Mouse (Mus musculus): Measurements from ENCODE around the gene Adgrg3. TPM values are rescaled to one million over a fixed set of nuclear protein-coding genes. Genes with fewer than 3 reads are reported as not detected.
A peak's percentile ranks its signal among the peaks of the same experiment; 100 is the strongest.

Adgrg3 gene
- polyA plus RNA-seq, 1 experiment from 2014 or later: 3.7 TPM

DNA sequence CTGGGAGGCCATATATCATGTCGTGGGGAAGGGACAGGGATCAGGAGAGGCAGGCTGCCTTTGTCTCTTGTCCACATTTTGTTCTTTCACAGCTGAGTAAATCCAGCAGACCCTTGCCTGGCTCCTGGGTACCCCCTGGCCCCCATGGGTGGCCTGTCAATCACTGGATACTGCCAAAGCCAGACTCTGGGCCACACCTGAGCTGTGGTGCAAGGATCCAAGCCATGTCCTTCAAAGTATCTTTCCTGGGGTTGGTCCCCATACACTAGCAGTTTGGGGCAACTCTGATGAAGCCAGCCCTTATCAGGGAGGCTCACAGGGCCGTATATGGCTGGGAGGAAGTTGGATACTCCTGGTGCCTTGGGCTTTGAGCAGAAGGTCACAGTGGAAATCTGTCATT, 19.1 kb upstream of the Adgrg3 start:
- Histone ChIP-seq H3K27me3 (ENCODE audit: control insufficient read depth, insufficient read depth, low read length) (no peaks in the 10 kb centered on the region), H3K4me1 (ENCODE audit: control insufficient read depth in 2 of 2, insufficient read depth in 2 of 2, low read length in 2 of 2) (peaks cover 30 to 37% of the 10 kb centered on the region in 2 experiments), H3K9ac (ENCODE audit: low read length) (no peak overlapping the region; the same call in 1 of the 2 replicates), H3K4me2 (ENCODE audit: low read length) (no peak overlapping the region), H3K9me3 (ENCODE audit: control insufficient read depth, low read length) (no peaks in the 10 kb centered on the region), H3K4me3 (ENCODE audit: control insufficient read depth in 1 of 2, insufficient read depth in 1 of 2, low read depth in 1 of 2, low read length in 2 of 2) (no peak overlapping the region), H3K36me3 (ENCODE audit: control insufficient read depth, insufficient read depth, low read length) (no peaks in the 10 kb centered on the region), H3K27ac (replicated peaks in 1 of 2; ENCODE audit: control insufficient read depth in 1 of 2, insufficient read depth in 1 of 2, low read depth in 2 of 2, low read length in 2 of 2) (peak overlapping the region in 1 of 2 experiments; percentile 39; a peak in 1 of 4 replicates)
- ATAC-seq (ENCODE audit: insufficient number of reproducible peaks, insufficient read depth, low FRiP score, low read depth): no peak
- 28% methylated on average over 2 of the region's 2 CpGs for WGBS

DNA sequence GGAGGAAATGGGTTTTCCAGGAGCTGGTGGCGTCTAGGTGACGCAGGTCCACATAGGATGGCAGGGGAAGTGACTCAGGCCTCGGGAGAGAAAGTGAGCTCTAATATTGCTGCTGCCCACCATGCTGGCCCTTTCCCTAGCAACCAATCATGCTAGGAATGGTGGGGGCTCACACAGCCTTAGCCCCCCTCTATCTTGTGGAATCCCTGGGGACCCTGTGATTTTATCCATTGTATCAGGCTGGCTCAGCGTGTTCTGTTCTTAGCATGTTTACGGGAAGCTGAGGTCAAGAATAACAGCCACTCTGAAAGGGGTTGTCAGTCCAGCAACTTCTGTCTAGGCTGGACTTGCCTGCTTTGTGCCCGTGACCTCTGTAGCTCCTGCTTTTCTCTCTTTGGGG, 18.5 kb upstream of the Adgrg3 start:
- no peaks in the 10 kb centered on the region for H3K27me3 ChIP-seq (ENCODE audit: control insufficient read depth, insufficient read depth, low read length)
- H3K4me3 ChIP-seq (ENCODE audit: control insufficient read depth in 1 of 2, insufficient read depth in 1 of 2, low read depth in 1 of 2, low read length in 2 of 2): no peak overlapping the region
- no peak overlapping the region for H3K4me2 ChIP-seq (ENCODE audit: low read length)
- no peak for ATAC-seq (ENCODE audit: insufficient number of reproducible peaks, insufficient read depth, low FRiP score, low read depth)
- WGBS: 66% methylated on average over 6 of the region's 6 CpGs
- no peaks in the 10 kb centered on the region for H3K36me3 ChIP-seq (ENCODE audit: control insufficient read depth, insufficient read depth, low read length)
- no peak overlapping the region for H3K9ac ChIP-seq (ENCODE audit: low read length)
- H3K9me3 ChIP-seq (ENCODE audit: control insufficient read depth, low read length): no peaks in the 10 kb centered on the region
- H3K4me1 ChIP-seq (ENCODE audit: control insufficient read depth in 2 of 2, insufficient read depth in 2 of 2, low read length in 2 of 2): peaks cover 26 to 31% of the 10 kb centered on the region in 2 experiments
- peak overlapping the region; percentile 39 to 45 for H3K27ac ChIP-seq (replicated peaks in 1 of 2; ENCODE audit: control insufficient read depth in 1 of 2, insufficient read depth in 1 of 2, low read depth in 2 of 2, low read length in 2 of 2)

DNA sequence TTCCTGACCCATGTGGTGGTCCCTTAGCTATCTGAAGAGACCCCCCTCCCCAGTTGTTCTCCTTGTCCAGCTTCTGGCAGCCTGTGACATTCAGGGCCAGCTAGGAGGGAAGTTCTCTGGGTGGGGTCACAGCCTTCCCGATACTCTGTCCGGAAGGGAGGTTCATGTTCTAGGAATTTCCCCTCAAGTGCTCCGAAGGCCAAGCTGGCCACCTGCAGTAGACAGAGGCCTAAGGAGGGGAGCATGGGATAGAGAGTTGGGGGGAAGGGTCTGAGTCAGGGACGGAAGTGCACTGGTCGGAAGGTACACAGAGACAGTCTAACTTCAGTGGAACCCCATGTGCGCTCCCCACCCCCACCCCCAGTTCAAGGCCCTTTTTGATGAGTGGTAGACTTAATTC, 17.5 kb upstream of the Adgrg3 start:
- 54% methylated on average over 6 of the region's 6 CpGs for WGBS
- Histone ChIP-seq H3K4me2 (ENCODE audit: low read length) (no peak overlapping the region), H3K27ac (replicated peaks in 1 of 2; ENCODE audit: control insufficient read depth in 1 of 2, insufficient read depth in 1 of 2, low read depth in 2 of 2, low read length in 2 of 2) (peak overlapping the region in 1 of 2 experiments; percentile 58; a peak in 1 of 4 replicates), H3K4me3 (ENCODE audit: control insufficient read depth in 1 of 2, insufficient read depth in 1 of 2, low read depth in 1 of 2, low read length in 2 of 2) (no peak overlapping the region), H3K36me3 (ENCODE audit: control insufficient read depth, insufficient read depth, low read length) (no peaks in the 10 kb centered on the region), H3K4me1 (ENCODE audit: control insufficient read depth in 2 of 2, insufficient read depth in 2 of 2, low read length in 2 of 2) (peaks cover 24 to 25% of the 10 kb centered on the region in 2 experiments), H3K9ac (ENCODE audit: low read length) (no peak overlapping the region), H3K9me3 (ENCODE audit: control insufficient read depth, low read length) (no peaks in the 10 kb centered on the region), H3K27me3 (ENCODE audit: control insufficient read depth, insufficient read depth, low read length) (no peaks in the 10 kb centered on the region)
- peak; percentile 12; the same call in 1 of the 2 replicates for ATAC-seq (ENCODE audit: insufficient number of reproducible peaks, insufficient read depth, low FRiP score, low read depth)

DNA sequence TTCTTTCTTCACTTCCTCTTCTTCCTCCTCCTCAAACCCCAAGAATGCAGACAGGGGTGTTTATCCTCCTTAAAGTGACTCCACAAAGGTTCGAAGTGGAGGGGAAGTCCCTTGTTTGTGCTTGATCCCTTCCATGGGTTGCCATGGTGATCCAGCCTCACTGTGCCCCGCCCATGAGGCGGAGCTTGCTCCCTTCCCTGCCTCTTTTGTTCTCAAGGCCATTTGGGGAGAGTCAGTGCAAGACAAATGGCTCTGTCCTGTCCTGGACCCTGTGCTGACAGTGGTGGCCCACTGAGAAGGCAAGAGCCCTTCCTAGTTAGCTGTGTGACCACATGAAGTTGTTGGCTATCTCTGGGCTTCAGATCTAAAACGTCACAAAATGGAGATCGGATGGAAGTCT, 16.8 kb upstream of the Adgrg3 start:
- Histone ChIP-seq H3K9me3 (ENCODE audit: control insufficient read depth, low read length) (no peaks in the 10 kb centered on the region), H3K36me3 (ENCODE audit: control insufficient read depth, insufficient read depth, low read length) (no peaks in the 10 kb centered on the region), H3K4me2 (ENCODE audit: low read length) (no peak overlapping the region), H3K4me3 (ENCODE audit: control insufficient read depth in 1 of 2, insufficient read depth in 1 of 2, low read depth in 1 of 2, low read length in 2 of 2) (no peak overlapping the region), H3K27ac (replicated peaks in 1 of 2; ENCODE audit: control insufficient read depth in 1 of 2, insufficient read depth in 1 of 2, low read depth in 2 of 2, low read length in 2 of 2) (peak overlapping the region; percentile 5 to 58; a peak in 2 of 4 replicates), H3K9ac (ENCODE audit: low read length) (no peak overlapping the region), H3K27me3 (ENCODE audit: control insufficient read depth, insufficient read depth, low read length) (no peaks in the 10 kb centered on the region), H3K4me1 (ENCODE audit: control insufficient read depth in 2 of 2, insufficient read depth in 2 of 2, low read length in 2 of 2) (peaks cover 24 to 25% of the 10 kb centered on the region in 2 experiments)
- no peak for ATAC-seq (ENCODE audit: insufficient number of reproducible peaks, insufficient read depth, low FRiP score, low read depth)
- WGBS: 29% methylated on average over 5 of the region's 5 CpGs

DNA sequence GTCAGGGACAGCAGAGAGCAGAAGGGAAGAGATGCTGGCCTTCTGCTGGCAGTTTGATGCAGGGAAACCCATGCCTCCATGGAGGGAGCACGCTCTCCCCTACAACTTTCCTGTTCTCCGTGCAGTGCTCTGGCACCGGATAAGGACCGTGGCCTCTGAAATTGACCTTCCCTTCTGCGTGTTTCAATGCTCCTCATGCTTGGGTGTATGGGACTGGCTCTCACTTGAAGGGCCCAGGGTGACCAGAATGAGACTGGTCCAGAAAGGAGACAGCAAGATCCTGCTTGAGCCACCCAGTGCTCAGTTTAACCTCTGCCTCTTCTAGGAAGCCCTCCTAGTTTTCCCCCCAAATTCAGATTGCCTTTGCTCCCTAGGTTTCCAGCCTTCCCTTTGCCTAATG, 16.3 kb upstream of the Adgrg3 start:
- H3K4me2 ChIP-seq (ENCODE audit: low read length): no peak overlapping the region

DNA sequence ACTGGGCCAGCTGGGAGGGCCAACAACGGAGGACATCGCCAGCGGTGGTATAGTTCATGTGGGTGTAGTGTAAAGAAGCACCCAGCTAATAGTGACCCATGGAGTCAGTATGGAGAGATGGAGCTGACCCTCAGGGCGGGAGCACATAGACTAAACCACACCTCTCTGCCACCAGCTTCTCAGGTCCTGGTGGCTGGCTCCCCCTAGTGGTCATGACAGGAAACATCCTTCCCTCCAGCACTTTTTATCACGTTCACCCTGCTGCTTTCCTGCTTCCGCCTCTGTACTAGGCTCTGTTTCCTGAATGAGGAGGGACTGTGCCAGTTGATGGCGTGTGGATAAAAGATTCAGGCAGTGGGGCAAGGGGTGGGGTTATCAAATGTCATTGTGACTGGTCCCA, 15.8 kb upstream of the Adgrg3 start:
- ATAC-seq (ENCODE audit: insufficient number of reproducible peaks, insufficient read depth, low FRiP score, low read depth): peak; percentile 62
- peak overlapping the region; percentile 34 for H3K4me2 ChIP-seq (ENCODE audit: low read length)
- H3K36me3 ChIP-seq (ENCODE audit: control insufficient read depth, insufficient read depth, low read length): no peaks in the 10 kb centered on the region
- H3K4me3 ChIP-seq (ENCODE audit: control insufficient read depth in 1 of 2, insufficient read depth in 1 of 2, low read depth in 1 of 2, low read length in 2 of 2): no peak overlapping the region
- no peaks in the 10 kb centered on the region for H3K9me3 ChIP-seq (ENCODE audit: control insufficient read depth, low read length)
- peak overlapping the region; percentile 4 to 31; a peak in 2 of 4 replicates for H3K27ac ChIP-seq (replicated peaks in 1 of 2; ENCODE audit: control insufficient read depth in 1 of 2, insufficient read depth in 1 of 2, low read depth in 2 of 2, low read length in 2 of 2)
- no peaks in the 10 kb centered on the region for H3K27me3 ChIP-seq (ENCODE audit: control insufficient read depth, insufficient read depth, low read length)
- H3K4me1 ChIP-seq (ENCODE audit: control insufficient read depth in 2 of 2, insufficient read depth in 2 of 2, low read length in 2 of 2): peaks cover 24 to 25% of the 10 kb centered on the region in 2 experiments
- H3K9ac ChIP-seq (ENCODE audit: low read length): no peak overlapping the region
- WGBS: 4% methylated on average over 7 of the region's 7 CpGs

More for the DNA sequence above, 16.3 kb upstream of the Adgrg3 start:
- Histone ChIP-seq H3K4me3 (ENCODE audit: control insufficient read depth in 1 of 2, insufficient read depth in 1 of 2, low read depth in 1 of 2, low read length in 2 of 2) (no peak overlapping the region), H3K27ac (replicated peaks in 1 of 2; ENCODE audit: control insufficient read depth in 1 of 2, insufficient read depth in 1 of 2, low read depth in 2 of 2, low read length in 2 of 2) (peak overlapping the region; percentile 5 to 58; a peak in 1 of 4 replicates), H3K9me3 (ENCODE audit: control insufficient read depth, low read length) (no peaks in the 10 kb centered on the region), H3K27me3 (ENCODE audit: control insufficient read depth, insufficient read depth, low read length) (no peaks in the 10 kb centered on the region), H3K9ac (ENCODE audit: low read length) (no peak overlapping the region), H3K36me3 (ENCODE audit: control insufficient read depth, insufficient read depth, low read length) (no peaks in the 10 kb centered on the region), H3K4me1 (ENCODE audit: control insufficient read depth in 2 of 2, insufficient read depth in 2 of 2, low read length in 2 of 2) (peaks cover 24 to 25% of the 10 kb centered on the region in 2 experiments)
- ATAC-seq (ENCODE audit: insufficient number of reproducible peaks, insufficient read depth, low FRiP score, low read depth): no peak
- 68% methylated on average over 5 of the region's 5 CpGs for WGBS

DNA sequence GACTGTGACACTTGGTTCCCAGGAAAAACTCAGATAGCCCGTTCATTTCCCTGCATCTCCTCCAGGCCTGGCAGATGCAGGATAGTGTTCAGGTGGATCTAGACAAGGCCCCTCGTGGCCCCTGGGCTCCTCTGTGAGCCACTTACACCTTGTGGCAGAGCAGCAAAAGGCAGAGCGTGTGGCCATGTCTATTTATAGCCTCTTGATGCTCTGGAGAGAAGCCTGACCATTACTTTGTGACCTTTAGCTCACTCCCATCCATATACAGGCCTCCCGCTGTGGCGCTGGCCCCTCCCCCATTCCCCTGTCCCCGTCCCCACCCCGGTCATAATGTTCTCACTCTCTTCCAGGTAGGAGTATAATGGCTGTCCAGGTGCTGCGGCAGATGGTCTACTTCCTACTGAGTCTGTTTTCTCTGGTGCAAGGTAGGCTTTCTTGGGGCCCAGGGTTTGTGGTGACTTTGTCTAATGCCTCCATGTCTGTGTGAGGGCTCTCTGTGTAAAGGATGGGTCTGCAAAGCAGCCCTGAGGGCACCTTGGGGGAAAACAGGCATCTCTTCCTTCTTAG, 15.3 kb upstream of the Adgrg3 start:
- peak overlapping the region; percentile 4 to 31; a peak in 3 of 4 replicates for H3K27ac ChIP-seq (replicated peaks in 1 of 2; ENCODE audit: control insufficient read depth in 1 of 2, insufficient read depth in 1 of 2, low read depth in 2 of 2, low read length in 2 of 2)
- no peak overlapping the region for H3K9ac ChIP-seq (ENCODE audit: low read length)
- 19% methylated on average over 8 of the region's 8 CpGs for WGBS
- peaks cover 24 to 25% of the 10 kb centered on the region in 2 experiments for H3K4me1 ChIP-seq (ENCODE audit: control insufficient read depth in 2 of 2, insufficient read depth in 2 of 2, low read length in 2 of 2)
- H3K4me2 ChIP-seq (ENCODE audit: low read length): peak overlapping the region; percentile 34
- ATAC-seq (ENCODE audit: insufficient number of reproducible peaks, insufficient read depth, low FRiP score, low read depth): peak; percentile 40; the same call in 1 of the 2 replicates
- H3K27me3 ChIP-seq (ENCODE audit: control insufficient read depth, insufficient read depth, low read length): no peaks in the 10 kb centered on the region
- no peaks in the 10 kb centered on the region for H3K36me3 ChIP-seq (ENCODE audit: control insufficient read depth, insufficient read depth, low read length)
- H3K9me3 ChIP-seq (ENCODE audit: control insufficient read depth, low read length): no peaks in the 10 kb centered on the region
- no peak overlapping the region for H3K4me3 ChIP-seq (ENCODE audit: control insufficient read depth in 1 of 2, insufficient read depth in 1 of 2, low read depth in 1 of 2, low read length in 2 of 2)
